Mouse (Mus musculus) urinary bladder, postnatal 14 days (tissue): ENCODE results near the gene Celf3.

Source experiments
- DNase-seq: peaks from one replicate; pipeline ENCODE4 v3.0.0; 2021; ENCODE audit warnings: low spot score

The Celf3 gene

GRCm38 (mm10) chr3:94477981-94478422 lies at the start of gene Celf3:
Gene Celf3 (plus strand): TSS chr3:94478295.
- no peak for DNase-seq

- no peak for DNase-seq
Measured at GRCm38 (mm10) chr3:94430980-94431379, 47.1 kb upstream of the Celf3 start.

- no peak for DNase-seq
Measured at GRCm38 (mm10) chr3:94434305-94434704, 43.8 kb upstream of the Celf3 start.

- DNase-seq, result no peak
Measured at GRCm38 (mm10) chr3:94436420-94436819, 41.7 kb upstream of the Celf3 start.

- no peak for DNase-seq
Measured at GRCm38 (mm10) chr3:94441182-94441581, 36.9 kb upstream of the Celf3 start.

GRCm38 (mm10) chr3:94442951-94443596 lies 35.0 kb upstream of the Celf3 start, which contains the start of gene Mrpl9:
Gene Mrpl9 (plus strand): TSS chr3:94443318.
- DNase-seq, result peak; percentile 95

GRCm38 (mm10) chr3:94443597-94443964 lies 34.5 kb upstream of the Celf3 start, which contains the start of gene Oaz3:
Gene Oaz3 (minus strand): TSS chr3:94443915.
- DNase-seq, result no peak

GRCm38 (mm10) chr3:94449377-94449776 lies 28.7 kb upstream of the Celf3 start:
- DNase-seq, result no peak

GRCm38 (mm10) chr3:94456529-94457000 lies 21.5 kb upstream of the Celf3 start:
- DNase-seq, result peak; percentile 86

GRCm38 (mm10) chr3:94457055-94457454 lies 21.0 kb upstream of the Celf3 start:
- no peak for DNase-seq

- DNase-seq, result no peak
Measured at GRCm38 (mm10) chr3:94459834-94460233, 18.3 kb upstream of the Celf3 start.

GRCm38 (mm10) chr3:94463926-94464578 lies 14.0 kb upstream of the Celf3 start:
- no peak for DNase-seq

- DNase-seq, result no peak
Measured at GRCm38 (mm10) chr3:94465632-94466430, 12.3 kb upstream of the Celf3 start.

GRCm38 (mm10) chr3:94468931-94469330 lies 9.2 kb upstream of the Celf3 start:
- peak; percentile 70 for DNase-seq

- peak; percentile 30 for DNase-seq
Measured at GRCm38 (mm10) chr3:94472447-94473114, 5.5 kb upstream of the Celf3 start.

- DNase-seq, result no peak
Measured at GRCm38 (mm10) chr3:94473115-94473505, 5.0 kb upstream of the Celf3 start.

GRCm38 (mm10) chr3:94473567-94474232 lies 4.4 kb upstream of the Celf3 start:
- DNase-seq, result no peak

GRCm38 (mm10) chr3:94476301-94477035 lies 1.6 kb upstream of the Celf3 start:
- peak; percentile 47 for DNase-seq

- DNase-seq, result no peak
Measured at GRCm38 (mm10) chr3:94477444-94477843, 651 bp upstream of the Celf3 start.

GRCm38 (mm10) chr3:94478591-94479169 lies 585 bp downstream of the Celf3 start:
- no peak for DNase-seq
